Mouse (Mus musculus) MEL (cell line): ENCODE data around the gene Sept8. TPM values are rescaled to one million over a fixed set of nuclear protein-coding genes. Genes with fewer than 3 reads are reported as not detected.

Experiments
- DNase-seq: peaks from one replicate; pipeline ENCODE4 v3.0.0; 2011; ENCODE audit warnings: low read depth, low spot score
- H3K27ac ChIP-seq: 2 replicates; pipeline ENCODE4 v1.5.1; 2012; ENCODE audit warnings: low read depth, mild to moderate bottlenecking, control low read depth, low read length, moderate library complexity; ENCODE audit not compliant: control insufficient read depth
- H3K27me3 ChIP-seq, 2 experiments: fragments of 150-350 bp in 1 of 2; sonication (generic) in 1 of 2; 2 replicates each; pipeline ENCODE4 v1.6.1; 2012; ENCODE audit warnings: low read length in 2 of 2, mild to moderate bottlenecking in 2 of 2, improper control_type of control experiment in 1 of 2, moderate library complexity in 1 of 2; ENCODE audit not compliant: insufficient read depth in 2 of 2, control insufficient read depth in 1 of 2
- H3K36me3 ChIP-seq, 2 experiments: 2 replicates each; pipeline ENCODE4 v1.6.1; 2012 to 2014; ENCODE audit warnings: low read length in 2 of 2, improper control_type of control experiment in 1 of 2, inconsistent platforms in 1 of 2, mild to moderate bottlenecking in 1 of 2; ENCODE audit not compliant: insufficient read depth in 2 of 2, control insufficient read depth in 1 of 2
- H3K4me1 ChIP-seq, 2 experiments: fragments of 150-350 bp in 1 of 2; sonication (generic) in 1 of 2; 2 replicates each; pipeline ENCODE4 v1.6.1; 2012; ENCODE audit warnings: low read length in 2 of 2, improper control_type of control experiment in 1 of 2, mild to moderate bottlenecking in 1 of 2; ENCODE audit not compliant: insufficient read depth in 2 of 2, control insufficient read depth in 1 of 2
- H3K4me3 ChIP-seq, 2 experiments: fragments of 150-350 bp in 1 of 2; sonication (generic) in 1 of 2; 2 replicates each; pipeline ENCODE4 v1.5.1; 2012; ENCODE audit warnings: low read depth in 2 of 2, low read length in 2 of 2, mild to moderate bottlenecking in 2 of 2, moderate library complexity in 2 of 2, control low read depth in 1 of 2, improper control_type of control experiment in 1 of 2; ENCODE audit not compliant: control insufficient read depth in 1 of 2, insufficient read depth in 1 of 2
- H3K79me2 ChIP-seq: 2 replicates; pipeline ENCODE4 v1.6.1; 2012; ENCODE audit warnings: mild to moderate bottlenecking, low read length, moderate library complexity; ENCODE audit not compliant: control insufficient read depth, poor library complexity, insufficient read depth
- H3K9ac ChIP-seq: 2 replicates; pipeline ENCODE4 v1.6.1; 2012; ENCODE audit warnings: low read depth, mild to moderate bottlenecking, control low read depth, low read length, moderate library complexity; ENCODE audit not compliant: control insufficient read depth, poor library complexity, severe bottlenecking
- H3K9me3 ChIP-seq: fragments of 150-350 bp; sonication (generic); replicated peaks from 2 replicates; pipeline ENCODE4 v1.6.1; 2012; ENCODE audit warnings: mild to moderate bottlenecking, low read length, improper control_type of control experiment, moderate library complexity; ENCODE audit not compliant: insufficient read depth
- E2F4 ChIP-seq: IDR thresholded peaks from 2 replicates; pipeline ENCODE4 v1.6.1; 2011; ENCODE audit warnings: low read depth, low read length, improper control_type of control experiment, borderline replicate concordance
- MAX ChIP-seq: IDR thresholded peaks from 2 replicates; pipeline ENCODE4 v1.6.1; 2011; ENCODE audit warnings: low read length, improper control_type of control experiment
- MAZ ChIP-seq: IDR thresholded peaks from 2 replicates; pipeline ENCODE4 v1.6.1; 2012; ENCODE audit warnings: low read depth, mild to moderate bottlenecking, inconsistent platforms, low read length, improper control_type of control experiment
- TAL1 ChIP-seq: IDR thresholded peaks from 2 replicates; pipeline ENCODE4 v1.6.1; 2012; ENCODE audit warnings: mild to moderate bottlenecking, inconsistent platforms, low read length, moderate library complexity, mixed read lengths
- TBP ChIP-seq: IDR thresholded peaks from 2 replicates; pipeline ENCODE4 v1.8.0; 2011; ENCODE audit warnings: low read depth, low read length, improper control_type of control experiment
- ZNF384 ChIP-seq: IDR thresholded peaks from 2 replicates; pipeline ENCODE4 v1.6.1; 2012; ENCODE audit warnings: low read depth, mild to moderate bottlenecking, inconsistent platforms, low read length, improper control_type of control experiment
- polyA plus RNA-seq, 2 experiments: library from polyadenylated mRNA; stranded (reverse) in 1 of 2; unstranded in 1 of 2; fragments of >175 nt in 1 of 2; fragments of >200 nt in 1 of 2; gene quantifications; 2 replicates each; pipeline versions ENCODE4 v1.2.1 to v1.2.4; 2012; ENCODE audit warnings: low replicate concordance in 2 of 2, low read depth in 1 of 2; ENCODE audit not compliant: insufficient read length in 2 of 2, insufficient read depth in 1 of 2, missing spikeins in 1 of 2
- total RNA-seq: library from RNA; depleted of rRNA; stranded (reverse); fragments of 300-350 nt; gene quantifications from 2 replicates; pipeline ENCODE4 v1.2.3, GENCODE M21; 2012; rRNA removed

Gene Sept8
- total and polyA plus RNA-seq, 3 experiments: 196 to 294 (median 278) TPM

GRCm38 (mm10) chr11:53590368-53590768 is 71.3 kb downstream of the Sept8 start (continued):
- TF ChIP-seq MAZ: no peak

GRCm38 (mm10) chr11:53591116-53591515 is 72.1 kb downstream of the Sept8 start:
- no peaks in the 10 kb centered on the region for H3K9me3 ChIP-seq
- no peak overlapping the region for H3K27ac ChIP-seq
- H3K9ac ChIP-seq: no peak overlapping the region
- H3K27me3 ChIP-seq: no peaks in the 10 kb centered on the region
- no peak for TF ChIP-seq TBP
- no peak for TF ChIP-seq MAX
- TF ChIP-seq E2F4: no peak
- TF ChIP-seq ZNF384: no peak
- TF ChIP-seq TAL1: no peak
- peaks cover 0 to 3% of the 10 kb centered on the region in 2 experiments; a peak in 3 of 4 replicates for H3K36me3 ChIP-seq
- peaks cover 0 to 3% of the 10 kb centered on the region in 2 experiments; a peak in 1 of 4 replicates for H3K4me1 ChIP-seq
- H3K79me2 ChIP-seq: no peaks in the 10 kb centered on the region
- no peak overlapping the region for H3K4me3 ChIP-seq
- no peak for DNase-seq

Other genes starting within 250 kb of the Sept8 start
- 276 and 301 TPM in 2 replicates for gene Hspa4, start 218.8 kb upstream of the Sept8 start, total RNA-seq
- 100 to 1,000 TPM; 209 to 907 TPM for gene Hspa4, start 218.8 kb upstream of the Sept8 start, polyA plus RNA-seq
- 9.9 and 11.6 TPM in 2 replicates for gene Zcchc10, start 194.6 kb upstream of the Sept8 start, total RNA-seq
- gene Zcchc10, start 194.6 kb upstream of the Sept8 start, polyA plus RNA-seq: 100 to 1,000 TPM in 1 of 2 experiments, 10 to 100 TPM in 1; 36.2 to 169 TPM
- 29.0 and 37.7 TPM in 2 replicates for gene Aff4, start 168.4 kb upstream of the Sept8 start, total RNA-seq
- 100 to 1,000 TPM in 1 of 2 experiments, 10 to 100 TPM in 1; 47.7 to 268 TPM for gene Aff4, start 168.4 kb upstream of the Sept8 start, polyA plus RNA-seq
- not detected in 2 replicates for gene Leap2, start 96.1 kb upstream of the Sept8 start, total RNA-seq
- gene Leap2, start 96.1 kb upstream of the Sept8 start, polyA plus RNA-seq: under 1 TPM in 1 of 2 experiments, not detected in 1; 0.24 TPM
- gene Uqcrq, start 88.4 kb upstream of the Sept8 start, total RNA-seq: 72.4 and 85.3 TPM in 2 replicates
- 1,000 to 10,000 TPM in 1 of 2 experiments, not detected in 1; 1,130 TPM for gene Uqcrq, start 88.4 kb upstream of the Sept8 start, polyA plus RNA-seq
- 0.42 and 0.49 TPM in 2 replicates for gene Gdf9, start 88.2 kb upstream of the Sept8 start, total RNA-seq
- under 1 TPM in 1 of 2 experiments, not detected in 1; 0.43 TPM for gene Gdf9, start 88.2 kb upstream of the Sept8 start, polyA plus RNA-seq
- gene Gm10447, start 62.1 kb upstream of the Sept8 start, total RNA-seq: not detected in 2 replicates
- not detected for gene Gm10447, start 62.1 kb upstream of the Sept8 start, polyA plus RNA-seq
- not detected in 2 replicates for gene Shroom1, start 62.1 kb upstream of the Sept8 start, total RNA-seq
- under 1 TPM in 1 of 2 experiments, not detected in 1; 0.19 TPM for gene Shroom1, start 62.1 kb upstream of the Sept8 start, polyA plus RNA-seq
- not detected in 2 replicates for gene Gm9837, start 48.8 kb upstream of the Sept8 start, total RNA-seq
- not detected for gene Gm9837, start 48.8 kb upstream of the Sept8 start, polyA plus RNA-seq
- gene Gm9945, start 39.1 kb upstream of the Sept8 start, total RNA-seq: not detected in 2 replicates
- gene Gm9945, start 39.1 kb upstream of the Sept8 start, polyA plus RNA-seq: not detected
- not detected in 2 replicates for gene Sowaha, start 39.0 kb upstream of the Sept8 start, total RNA-seq
- gene Sowaha, start 39.0 kb upstream of the Sept8 start, polyA plus RNA-seq: not detected
- 13.6 and 14.2 TPM in 2 replicates for gene Kif3a, start 48.1 kb downstream of the Sept8 start, total RNA-seq
- gene Kif3a, start 48.1 kb downstream of the Sept8 start, polyA plus RNA-seq: 10 to 100 TPM; 17.1 to 88.3 TPM
- 9.4 and 10.4 TPM in 2 replicates for gene Il4, start 99.4 kb downstream of the Sept8 start, total RNA-seq
- gene Il4, start 99.4 kb downstream of the Sept8 start, polyA plus RNA-seq: 1 to 10 TPM in 1 of 2 experiments, not detected in 1; 4.3 TPM
- not detected in 2 replicates for gene Il13, start 115.4 kb downstream of the Sept8 start, total RNA-seq
- not detected for gene Il13, start 115.4 kb downstream of the Sept8 start, polyA plus RNA-seq
- 41.2 and 44.6 TPM in 2 replicates for gene Rad50, start 188.1 kb downstream of the Sept8 start, total RNA-seq
- gene Rad50, start 188.1 kb downstream of the Sept8 start, polyA plus RNA-seq: 100 to 1,000 TPM in 1 of 2 experiments, 10 to 100 TPM in 1; 32.6 to 447 TPM
- gene Il5, start 201.5 kb downstream of the Sept8 start, total RNA-seq: not detected in 2 replicates
- gene Il5, start 201.5 kb downstream of the Sept8 start, polyA plus RNA-seq: not detected